Mouse (Mus musculus): ENCODE results near the gene Mlycd. TPM values are rescaled to one million over a fixed set of nuclear protein-coding genes. Genes with fewer than 3 reads are reported as not detected.
"Not testable (repeated sequence)": the region's sequence is repeated elsewhere in the genome, so short reads cannot be mapped to it uniquely, and the experiment has no call there.

Mlycd gene
- polyA plus RNA-seq, 1 experiment = not detected

DNA sequence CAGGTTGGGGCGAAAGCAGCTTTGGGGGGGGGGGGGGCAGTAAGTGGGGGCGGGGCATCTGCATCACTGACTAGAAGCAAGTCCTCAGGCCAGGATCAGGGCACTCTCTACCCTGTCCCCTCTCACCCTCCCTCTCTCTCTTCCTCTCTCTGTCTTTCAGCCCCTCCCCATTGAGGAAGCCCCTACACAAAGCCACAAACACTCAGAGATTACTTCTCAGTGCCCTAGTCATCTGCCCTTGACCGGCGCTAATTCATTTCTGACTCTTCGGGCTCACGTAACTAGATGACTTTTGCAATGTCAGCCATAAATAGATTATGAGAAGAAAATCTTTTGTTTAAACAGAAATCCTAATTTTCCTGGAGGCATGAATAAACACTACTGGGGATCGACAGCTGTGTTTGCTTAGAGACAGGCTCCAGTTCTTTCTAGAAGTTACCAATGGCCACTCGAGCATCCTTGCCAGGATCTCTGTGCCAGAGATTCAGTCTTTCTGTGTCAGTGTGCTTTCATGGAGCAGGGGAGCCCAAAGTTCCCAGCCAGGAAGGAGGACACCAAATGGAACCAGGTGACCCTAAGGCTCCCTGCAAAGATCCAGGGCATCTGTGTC, 33.9 kb upstream of the Mlycd start:
- no peak overlapping the region for H3K4me3 ChIP-seq (ENCODE audit: insufficient read depth, low read depth, low read length)
- WGBS = 65% methylated on average over 8 of the region's 8 CpGs
- TF ChIP-seq POLR2A (IDR thresholded peaks at IDR 0.05; ENCODE audit: insufficient read depth, low read depth, low read length) = no peak
- TF ChIP-seq CTCF (IDR thresholded peaks at IDR 0.05; ENCODE audit: insufficient read depth, low read depth, low read length) = no peak

DNA sequence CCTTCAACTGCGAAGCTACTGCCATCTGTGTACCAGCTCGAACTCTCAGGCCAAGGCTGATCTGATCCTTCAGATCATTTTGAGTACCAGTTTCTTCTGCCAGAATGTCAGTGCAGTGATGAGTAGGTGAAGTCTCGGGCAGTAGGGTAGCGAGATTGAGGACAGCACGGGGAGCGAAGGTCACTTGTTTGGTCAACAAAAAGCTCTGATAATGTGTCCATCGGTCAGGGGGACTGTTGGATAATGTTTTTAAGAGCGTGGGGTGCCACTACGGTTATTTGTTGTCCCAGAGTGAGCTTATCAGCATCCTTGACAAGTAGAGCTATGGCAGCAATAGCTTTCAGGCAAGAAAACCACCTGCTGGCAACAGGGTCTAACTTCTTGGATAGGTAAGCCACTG, 20.0 kb upstream of the Mlycd start:
- not testable (repeated sequence) for H3K4me3 ChIP-seq (ENCODE audit: insufficient read depth, low read depth, low read length); H3K4me1 ChIP-seq (ENCODE audit: control insufficient read depth, insufficient read depth, low read length); H3K27ac ChIP-seq (ENCODE audit: insufficient read depth, low read depth, low read length)
- WGBS = 93% methylated on average over 9 of the region's 9 CpGs

More for the DNA sequence above, 33.9 kb upstream of the Mlycd start:
- Histone ChIP-seq H3K27ac (ENCODE audit: insufficient read depth, low read depth, low read length) (no peak overlapping the region), H3K4me1 (ENCODE audit: control insufficient read depth, insufficient read depth, low read length) (no peaks in the 10 kb centered on the region)

- H3K27ac ChIP-seq (ENCODE audit: insufficient read depth, low read depth, low read length) = no peak overlapping the region
- 59% methylated on average over 7 of the region's 7 CpGs for WGBS
- H3K4me3 ChIP-seq (ENCODE audit: insufficient read depth, low read depth, low read length) = no peak overlapping the region
- H3K4me1 ChIP-seq (ENCODE audit: control insufficient read depth, insufficient read depth, low read length) = no peaks in the 10 kb centered on the region
- TF ChIP-seq CTCF (IDR thresholded peaks at IDR 0.05; ENCODE audit: insufficient read depth, low read depth, low read length) = no peak
- no peak for TF ChIP-seq POLR2A (IDR thresholded peaks at IDR 0.05; ENCODE audit: insufficient read depth, low read depth, low read length)
Observed at GRCm38 (mm10) chr8:119378476-119378875, 16.2 kb upstream of the Mlycd start.

DNA sequence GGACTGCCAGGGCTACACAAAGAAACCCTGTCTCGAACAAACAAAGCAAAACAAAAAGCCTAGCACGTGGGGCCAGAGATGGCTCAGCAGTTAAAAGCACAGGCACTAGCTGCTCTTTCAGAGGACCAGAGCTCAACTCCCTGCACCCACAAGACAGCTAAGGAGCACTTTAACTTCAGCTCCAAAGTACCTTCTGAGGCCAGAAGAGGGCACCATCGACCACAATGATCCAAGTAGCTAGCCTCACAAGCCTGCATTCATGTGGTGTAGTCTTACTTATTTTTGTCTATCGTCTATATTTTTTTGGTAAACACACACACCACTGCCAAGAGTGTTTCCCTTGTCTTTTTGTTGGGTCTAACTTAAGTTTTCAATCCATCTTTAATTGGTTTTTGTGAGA, 14.1 kb upstream of the Mlycd start:
- TF ChIP-seq POLR2A (IDR thresholded peaks at IDR 0.05; ENCODE audit: insufficient read depth, low read depth, low read length) (no peak), CTCF (IDR thresholded peaks at IDR 0.05; ENCODE audit: insufficient read depth, low read depth, low read length) (no peak)
- H3K27ac ChIP-seq (ENCODE audit: insufficient read depth, low read depth, low read length) = no peak overlapping the region
- no peak overlapping the region for H3K4me3 ChIP-seq (ENCODE audit: insufficient read depth, low read depth, low read length)
- no peaks in the 10 kb centered on the region for H3K4me1 ChIP-seq (ENCODE audit: control insufficient read depth, insufficient read depth, low read length)
- 29% methylated on average over 4 of the region's 4 CpGs for WGBS

DNA sequence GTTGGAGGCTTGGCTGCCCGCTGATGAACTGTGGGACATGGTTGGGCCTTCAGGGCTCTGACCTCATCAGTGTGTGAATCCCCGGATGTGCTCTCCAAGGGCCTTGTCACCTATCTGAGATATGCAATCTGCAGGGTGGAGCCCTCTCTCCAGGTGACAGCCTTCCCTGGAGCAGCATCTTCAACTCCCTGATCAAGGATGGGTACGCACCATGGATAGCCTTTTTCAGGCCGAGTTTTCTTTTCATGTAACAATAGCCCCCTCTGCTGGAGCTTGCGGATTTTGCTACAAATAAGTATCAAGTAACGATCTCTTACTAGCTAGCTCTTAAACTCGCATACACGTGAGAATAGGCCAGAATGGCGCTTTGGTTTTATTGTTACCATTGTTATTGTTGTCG, 10.2 kb upstream of the Mlycd start:
- Histone ChIP-seq H3K4me3 (ENCODE audit: insufficient read depth, low read depth, low read length) (no peak overlapping the region), H3K27ac (ENCODE audit: insufficient read depth, low read depth, low read length) (no peak overlapping the region), H3K4me1 (ENCODE audit: control insufficient read depth, insufficient read depth, low read length) (no peaks in the 10 kb centered on the region)
- WGBS = 22% methylated on average over 10 of the region's 10 CpGs
- TF ChIP-seq CTCF (IDR thresholded peaks at IDR 0.05; ENCODE audit: insufficient read depth, low read depth, low read length) (0 out of 2 replicates have a peak, but pooled peaks have one; percentile 16), POLR2A (IDR thresholded peaks at IDR 0.05; ENCODE audit: insufficient read depth, low read depth, low read length) (no peak)

DNA sequence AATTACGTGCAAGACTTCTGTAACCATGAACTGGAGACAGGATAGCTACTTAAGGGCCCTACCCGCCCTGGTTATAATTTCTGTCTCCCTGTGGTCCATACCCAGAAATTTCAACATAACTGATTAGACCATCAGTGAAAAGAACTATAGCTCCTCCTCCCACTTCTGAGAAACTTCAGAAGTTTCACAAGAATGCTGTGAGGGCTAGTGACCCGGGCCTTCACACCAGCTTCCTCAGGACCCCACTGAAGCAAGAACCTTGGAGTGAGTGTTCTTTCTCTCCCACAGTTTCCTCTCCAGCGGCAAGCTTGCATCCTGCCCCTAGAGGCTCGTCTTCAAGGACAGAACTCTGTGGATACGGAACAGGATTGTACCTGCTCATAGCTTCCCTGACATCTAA, 8.8 kb upstream of the Mlycd start:
- 77% methylated on average over 6 of the region's 6 CpGs for WGBS
- Histone ChIP-seq H3K27ac (ENCODE audit: insufficient read depth, low read depth, low read length) (no peak overlapping the region), H3K4me1 (ENCODE audit: control insufficient read depth, insufficient read depth, low read length) (no peaks in the 10 kb centered on the region), H3K4me3 (ENCODE audit: insufficient read depth, low read depth, low read length) (no peak overlapping the region)
- no peak for TF ChIP-seq POLR2A (IDR thresholded peaks at IDR 0.05; ENCODE audit: insufficient read depth, low read depth, low read length)
- TF ChIP-seq CTCF (IDR thresholded peaks at IDR 0.05; ENCODE audit: insufficient read depth, low read depth, low read length) = no peak

- Histone ChIP-seq H3K4me1 (ENCODE audit: control insufficient read depth, insufficient read depth, low read length) (no peaks in the 10 kb centered on the region), H3K4me3 (ENCODE audit: insufficient read depth, low read depth, low read length) (no peak overlapping the region), H3K27ac (ENCODE audit: insufficient read depth, low read depth, low read length) (no peak overlapping the region)
- TF ChIP-seq POLR2A (IDR thresholded peaks at IDR 0.05; ENCODE audit: insufficient read depth, low read depth, low read length) (no peak), CTCF (IDR thresholded peaks at IDR 0.05; ENCODE audit: insufficient read depth, low read depth, low read length) (no peak)
- WGBS = 86% methylated on average over 6 of the region's 6 CpGs
Observed at GRCm38 (mm10) chr8:119386988-119387387, 7.7 kb upstream of the Mlycd start.

DNA sequence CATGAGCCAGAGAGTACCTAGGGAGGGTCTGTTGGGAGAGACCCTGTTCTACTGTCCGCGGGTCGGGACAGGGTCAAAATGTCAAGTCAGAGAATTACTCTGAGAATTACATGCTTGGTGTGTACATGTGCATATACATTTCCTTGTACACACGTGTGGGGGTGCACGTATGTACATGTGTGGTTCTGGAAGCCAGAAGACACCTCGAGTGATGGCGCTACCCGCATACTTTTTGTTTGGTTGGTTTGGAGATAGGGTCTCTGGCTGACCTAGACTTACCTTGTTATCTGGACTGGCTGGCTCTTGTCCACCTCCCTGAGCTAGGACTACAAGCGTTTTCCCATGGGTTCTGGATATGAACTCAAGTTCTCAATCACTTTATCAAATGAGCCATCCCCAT, 581 bp upstream of the Mlycd start:
- Histone ChIP-seq H3K27ac (ENCODE audit: insufficient read depth, low read depth, low read length) (peak overlapping the region; percentile 79), H3K4me3 (ENCODE audit: insufficient read depth, low read depth, low read length) (peak overlapping the region; percentile 68), H3K4me1 (ENCODE audit: control insufficient read depth, insufficient read depth, low read length) (peaks cover 21% of the 10 kb centered on the region)
- TF ChIP-seq POLR2A (IDR thresholded peaks at IDR 0.05; ENCODE audit: insufficient read depth, low read depth, low read length) = no peak
- no peak for TF ChIP-seq CTCF (IDR thresholded peaks at IDR 0.05; ENCODE audit: insufficient read depth, low read depth, low read length)
- 77% methylated on average over 9 of the region's 9 CpGs for WGBS

DNA sequence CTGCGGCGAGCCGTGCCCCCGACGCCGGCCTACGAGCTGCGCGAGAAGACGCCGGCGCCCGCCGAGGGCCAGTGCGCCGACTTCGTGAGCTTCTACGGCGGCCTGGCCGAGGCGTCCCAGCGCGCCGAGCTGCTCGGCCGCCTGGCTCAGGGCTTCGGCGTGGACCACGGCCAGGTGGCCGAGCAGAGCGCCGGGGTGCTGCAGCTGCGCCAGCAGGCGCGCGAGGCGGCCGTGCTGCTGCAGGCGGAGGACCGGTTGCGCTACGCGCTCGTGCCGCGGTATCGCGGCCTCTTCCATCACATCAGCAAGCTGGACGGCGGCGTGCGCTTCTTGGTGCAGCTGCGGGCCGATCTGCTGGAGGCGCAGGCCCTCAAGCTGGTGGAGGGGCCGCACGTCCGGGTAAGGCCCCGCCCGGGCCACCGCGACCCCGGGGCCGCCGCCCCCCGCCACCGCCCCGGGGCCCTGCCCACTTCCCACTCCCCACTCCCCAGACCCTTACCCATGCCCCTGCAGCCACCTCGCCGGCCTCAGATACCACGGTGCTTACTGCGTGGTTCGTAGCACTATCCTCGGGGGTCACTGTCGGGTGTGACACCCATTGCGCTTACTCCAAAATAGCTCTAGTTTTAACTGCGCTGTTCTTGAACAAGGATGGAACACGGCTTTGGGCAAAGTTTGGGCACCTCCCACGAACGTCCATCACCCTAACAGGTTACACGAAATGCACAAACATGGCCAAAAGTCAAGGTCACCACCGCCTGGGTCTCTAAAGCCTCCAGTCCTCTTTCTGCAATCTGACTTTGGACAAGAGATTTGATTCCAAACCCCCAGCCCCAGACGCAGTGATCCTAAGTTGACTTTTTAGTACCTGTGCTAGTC, 633 bp downstream of the Mlycd start:
- Histone ChIP-seq H3K4me1 (ENCODE audit: control insufficient read depth, insufficient read depth, low read length) (peaks cover 28% of the 10 kb centered on the region), H3K4me3 (ENCODE audit: insufficient read depth, low read depth, low read length) (peak overlapping the region; percentile 68), H3K27ac (ENCODE audit: insufficient read depth, low read depth, low read length) (0 out of 2 replicates have a peak overlapping the region, but pooled peaks have one; percentile 28)
- whole genome bisulfite sequencing = 4% methylated on average over 83 of the region's 83 CpGs
- TF ChIP-seq POLR2A (IDR thresholded peaks at IDR 0.05; ENCODE audit: insufficient read depth, low read depth, low read length) (no peak), CTCF (IDR thresholded peaks at IDR 0.05; ENCODE audit: insufficient read depth, low read depth, low read length) (no peak)
